Mouse (Mus musculus) spleen, adult 2 months (tissue): ENCODE measurements around the gene Lsp1. TPM values are rescaled to one million over a fixed set of nuclear protein-coding genes. Genes with fewer than 3 reads are reported as not detected.

Experiments used
- DNase-seq, 2 experiments: peaks; one replicate each; pipeline versions ENCODE4 v3.0.0 to v3.0.0-alpha.2; 2012 to 2021; ENCODE audit warnings: low spot score in 2 of 2, low read depth in 1 of 2
- H3K27ac ChIP-seq: fragments of 200-500 bp; 2 replicates; pipeline ENCODE4 v1.5.1; 2012; ENCODE audit warnings: low read length, inconsistent platforms; ENCODE audit not compliant: insufficient read depth
- H3K27me3 ChIP-seq: fragments of 200-500 bp; 2 replicates; pipeline ENCODE4 v1.6.1; 2012; ENCODE audit warnings: mild to moderate bottlenecking, moderate library complexity, low read length, inconsistent platforms; ENCODE audit not compliant: control insufficient read depth, insufficient read depth
- H3K36me3 ChIP-seq: fragments of 200-500 bp; 2 replicates; pipeline ENCODE4 v1.6.1; 2012; ENCODE audit warnings: mild to moderate bottlenecking, low read length, inconsistent platforms; ENCODE audit not compliant: control insufficient read depth, insufficient read depth
- H3K4me1 ChIP-seq: fragments of 200-500 bp; 2 replicates; pipeline ENCODE4 v1.6.1; 2011; ENCODE audit warnings: inconsistent platforms; ENCODE audit not compliant: control insufficient read depth, insufficient read depth, insufficient read length
- H3K4me3 ChIP-seq: fragments of 200-500 bp; 2 replicates; pipeline ENCODE4 v1.5.1; 2011; ENCODE audit warnings: mild to moderate bottlenecking, inconsistent platforms; ENCODE audit not compliant: insufficient read depth, insufficient read length; ENCODE audit errors: extremely low read depth
- CTCF ChIP-seq: fragments of 200-500 bp; IDR thresholded peaks from 2 replicates; pipeline ENCODE4 v1.5.1; 2011; ENCODE audit warnings: mild to moderate bottlenecking, inconsistent platforms; ENCODE audit not compliant: insufficient read depth, insufficient read length, insufficient replicate concordance; ENCODE audit errors: extremely low read depth
- POLR2A ChIP-seq: fragments of 200-500 bp; IDR thresholded peaks from 2 replicates; pipeline ENCODE4 v1.6.1; 2011; ENCODE audit warnings: low read depth, low read length, inconsistent platforms
- WGBS: fragments of 180-500 bp; shearing (Covaris S2); methylation state at CpG from one replicate; pipeline ENCODE4 v1.1.7; 2018; 5-methylcytosine and 5-hydroxymethylcytosine counted together
- polyA plus RNA-seq: library from polyadenylated mRNA; depleted of rRNA; stranded (reverse); fragments of >200 nt; gene quantifications from 2 replicates; pipeline ENCODE4 v1.2.3, GENCODE M21; 2012

Lsp1 gene
- polyA plus RNA-seq, 1 experiment: 368 TPM

DNA sequence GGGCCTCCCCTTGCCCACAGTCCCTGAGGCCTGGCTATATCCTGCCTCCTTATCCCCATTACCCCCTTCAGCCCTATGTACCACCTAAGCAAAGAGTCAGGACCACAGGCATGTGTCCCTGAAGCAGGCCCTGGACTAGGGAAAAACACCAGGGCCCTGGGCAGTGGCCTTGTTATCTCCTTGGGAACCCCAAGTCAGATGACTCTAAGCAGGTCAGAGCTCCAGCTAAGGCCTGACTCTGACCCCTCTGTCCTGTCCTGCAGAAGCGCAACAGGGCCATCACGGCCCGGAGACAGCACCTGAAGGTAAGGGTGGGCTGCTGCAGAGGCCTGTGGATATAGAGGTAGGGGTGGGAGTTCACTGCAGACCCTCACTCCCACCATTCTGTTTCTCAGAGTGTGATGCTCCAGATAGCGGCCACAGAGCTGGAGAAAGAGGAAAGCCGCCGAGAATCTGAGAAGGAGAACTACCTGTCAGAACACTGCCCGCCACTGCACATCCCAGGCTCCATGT, 17.6 kb upstream of the Lsp1 start:
- Histone ChIP-seq H3K36me3 (no peaks in the 10 kb centered on the region), H3K27ac (peak overlapping the region; percentile 94), H3K4me3 (no peak overlapping the region), H3K4me1 (peaks cover 34% of the 10 kb centered on the region; the same call in 1 of the 2 replicates), H3K27me3 (no peaks in the 10 kb centered on the region)
- 68% methylated on average over 7 of the region's 7 CpGs for WGBS
- DNase-seq: no peak
- TF ChIP-seq CTCF (no peak), POLR2A (no peak)

DNA sequence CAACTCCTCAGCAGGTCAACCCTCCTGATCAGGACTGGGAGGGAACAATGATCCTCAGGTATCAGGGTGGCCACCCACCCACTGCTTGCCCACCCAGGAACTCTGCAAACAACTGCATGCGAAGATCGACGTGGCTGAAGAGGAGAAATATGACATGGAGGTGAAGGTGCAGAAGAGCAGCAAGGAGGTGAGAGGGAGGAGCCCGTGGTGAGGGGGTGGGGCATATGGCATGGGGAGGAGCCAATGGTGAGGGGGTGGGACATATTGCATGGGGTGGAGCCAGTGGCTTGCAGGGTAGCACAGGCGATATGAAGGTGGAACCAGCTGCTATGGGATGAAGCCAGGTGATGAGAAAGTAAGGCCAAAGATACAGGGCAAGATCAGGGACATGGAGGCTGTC, 17.1 kb upstream of the Lsp1 start:
- no peaks in the 10 kb centered on the region for H3K36me3 ChIP-seq
- no peak for TF ChIP-seq POLR2A
- no peak for TF ChIP-seq CTCF
- H3K4me3 ChIP-seq: no peak overlapping the region
- H3K4me1 ChIP-seq: peaks cover 34% of the 10 kb centered on the region; the same call in 1 of the 2 replicates
- no peak for DNase-seq
- H3K27me3 ChIP-seq: no peaks in the 10 kb centered on the region
- H3K27ac ChIP-seq: peak overlapping the region; percentile 94
- WGBS: 74% methylated on average over 5 of the region's 5 CpGs

DNA sequence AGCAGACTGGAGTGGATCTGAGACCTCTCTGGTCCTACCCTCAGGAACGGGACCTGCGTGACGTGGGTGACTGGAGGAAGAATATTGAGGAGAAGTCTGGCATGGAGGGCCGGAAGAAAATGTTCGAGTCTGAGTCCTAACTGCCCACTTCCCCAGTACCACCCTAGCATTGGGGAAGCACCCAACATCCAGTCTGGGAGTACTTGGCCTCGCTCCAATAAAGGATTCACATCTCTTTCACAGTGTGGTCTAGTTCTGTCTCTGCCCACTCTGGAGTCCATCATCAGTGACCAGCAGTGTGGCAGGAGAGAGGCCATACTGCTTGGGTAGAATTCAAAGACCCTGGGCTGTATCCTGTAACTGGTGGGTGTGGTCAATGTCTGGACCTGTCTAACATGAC, 16.4 kb upstream of the Lsp1 start:
- no peak for DNase-seq
- Histone ChIP-seq H3K4me3 (no peak overlapping the region), H3K36me3 (no peaks in the 10 kb centered on the region), H3K4me1 (peaks cover 34% of the 10 kb centered on the region; the same call in 1 of the 2 replicates), H3K27me3 (no peaks in the 10 kb centered on the region), H3K27ac (no peak overlapping the region)
- 81% methylated on average over 6 of the region's 6 CpGs for WGBS
- no peak for TF ChIP-seq CTCF
- TF ChIP-seq POLR2A: no peak

DNA sequence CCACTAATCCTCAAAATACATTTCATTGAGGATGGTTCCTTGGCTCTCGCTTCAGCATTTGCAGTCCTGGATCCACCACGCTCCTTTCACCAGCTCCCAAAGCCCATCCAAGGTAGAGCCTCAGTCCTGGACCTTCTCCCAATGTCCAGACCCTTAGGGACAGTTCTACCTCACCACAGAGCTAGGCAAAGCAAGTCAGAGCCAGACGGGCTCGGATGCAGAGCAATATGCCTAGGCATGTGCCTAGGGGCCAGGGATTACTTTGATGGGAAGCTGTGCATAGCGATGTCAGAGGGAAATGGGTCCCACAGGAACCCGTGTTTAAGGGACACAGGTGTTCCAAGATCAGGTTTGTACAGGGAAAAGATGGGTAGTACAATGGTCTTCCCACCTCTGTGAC, 15.3 kb upstream of the Lsp1 start:
- 91% methylated on average over 6 of the region's 6 CpGs for WGBS
- Histone ChIP-seq H3K4me1 (peaks cover 34% of the 10 kb centered on the region; the same call in 1 of the 2 replicates), H3K4me3 (no peak overlapping the region), H3K27me3 (no peaks in the 10 kb centered on the region), H3K36me3 (no peaks in the 10 kb centered on the region), H3K27ac (no peak overlapping the region)
- DNase-seq: no peak
- TF ChIP-seq CTCF (no peak), POLR2A (no peak)

DNA sequence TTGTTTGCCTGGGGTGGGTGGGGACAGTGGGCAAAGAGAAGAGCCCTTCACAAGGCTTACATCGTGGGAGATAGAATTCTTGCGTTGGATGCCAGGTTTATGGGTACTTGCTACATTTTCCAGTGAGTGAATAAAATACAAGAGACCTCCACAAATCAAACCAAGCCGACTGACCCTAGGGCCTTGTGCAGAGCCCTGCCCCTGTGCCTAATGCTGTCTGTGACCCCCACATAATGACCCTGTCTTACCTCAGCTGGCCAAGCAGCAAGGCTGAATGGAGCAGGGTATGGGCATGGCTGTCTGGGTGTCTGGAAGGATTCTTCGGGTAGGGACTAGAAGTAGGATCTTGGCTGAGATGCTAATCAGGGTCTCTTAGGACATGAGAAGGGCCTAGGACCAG, 14.3 kb upstream of the Lsp1 start:
- TF ChIP-seq CTCF: no peak
- TF ChIP-seq POLR2A: no peak
- Histone ChIP-seq H3K27me3 (no peaks in the 10 kb centered on the region), H3K4me1 (peaks cover 32% of the 10 kb centered on the region; the same call in 1 of the 2 replicates), H3K36me3 (no peaks in the 10 kb centered on the region), H3K4me3 (no peak overlapping the region), H3K27ac (no peak overlapping the region)
- no peak for DNase-seq
- WGBS: 89% methylated on average over 4 of the region's 4 CpGs

DNA sequence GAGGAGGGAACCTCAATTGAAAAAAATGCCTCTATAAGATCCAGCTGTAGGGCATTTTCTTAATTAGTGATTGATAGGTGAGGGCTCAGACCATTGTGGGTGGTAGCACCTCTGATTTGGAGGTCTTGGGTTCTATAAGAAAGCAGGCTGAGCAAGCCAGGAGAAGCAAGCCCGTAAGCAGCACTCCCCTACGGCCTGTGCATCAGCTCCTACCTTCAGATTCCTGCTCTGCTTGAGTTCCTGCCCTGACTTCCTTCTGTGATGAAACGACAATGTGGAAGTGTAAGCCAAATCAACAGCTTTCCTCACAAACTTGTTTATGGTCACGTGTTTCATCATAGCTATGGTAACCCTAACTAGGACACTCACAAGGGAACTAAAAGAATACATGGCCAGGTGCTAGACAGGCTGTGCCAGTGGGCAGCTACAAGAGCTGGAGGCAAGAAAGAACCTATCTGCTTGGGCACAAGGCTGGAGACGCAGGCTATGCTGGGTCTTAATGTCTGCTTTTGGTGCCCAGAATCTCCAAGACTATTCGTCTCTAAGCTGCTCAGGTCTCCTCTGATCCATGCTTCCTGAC, 11.5 kb upstream of the Lsp1 start:
- Histone ChIP-seq H3K4me1 (peaks cover 8% of the 10 kb centered on the region; the same call in 1 of the 2 replicates), H3K27ac (no peak overlapping the region), H3K27me3 (no peaks in the 10 kb centered on the region), H3K4me3 (no peak overlapping the region), H3K36me3 (no peaks in the 10 kb centered on the region)
- 67% methylated on average over 6 of the region's 6 CpGs for WGBS
- TF ChIP-seq CTCF (no peak), POLR2A (no peak)
- no peak for DNase-seq

DNA sequence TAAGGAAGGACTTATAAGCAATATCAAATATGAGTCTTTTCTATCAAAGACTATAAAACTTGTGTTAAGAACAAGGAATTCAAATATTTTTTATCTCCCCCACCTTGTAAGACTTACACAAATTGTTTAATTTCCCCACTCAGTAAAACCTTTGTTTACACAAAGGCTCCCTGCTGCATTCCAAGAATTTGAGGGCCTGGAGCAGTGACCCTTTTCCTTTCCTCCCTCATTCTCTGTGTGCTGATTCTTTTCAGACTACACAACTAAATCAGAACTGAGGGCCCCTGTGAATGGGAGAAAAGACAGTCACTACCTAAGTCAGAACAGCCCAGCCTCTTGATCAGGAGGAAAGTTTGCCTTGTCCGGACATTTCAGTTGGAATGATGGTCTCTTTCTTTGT, 5.9 kb upstream of the Lsp1 start:
- Histone ChIP-seq H3K4me1 (peaks cover 17% of the 10 kb centered on the region), H3K36me3 (no peaks in the 10 kb centered on the region), H3K27ac (no peak overlapping the region), H3K27me3 (no peaks in the 10 kb centered on the region), H3K4me3 (no peak overlapping the region)
- TF ChIP-seq CTCF: no peak
- no peak for TF ChIP-seq POLR2A
- no peak for DNase-seq
- WGBS: 79% methylated on average over 1 of the region's 1 CpGs
